Mouse (Mus musculus): ENCODE data around the gene Cysrt1. TPM values are rescaled to one million over a fixed set of nuclear protein-coding genes. Genes with fewer than 3 reads are reported as not detected.

Gene Cysrt1
- polyA plus RNA-seq, 1 experiment = 0.25 TPM

DNA sequence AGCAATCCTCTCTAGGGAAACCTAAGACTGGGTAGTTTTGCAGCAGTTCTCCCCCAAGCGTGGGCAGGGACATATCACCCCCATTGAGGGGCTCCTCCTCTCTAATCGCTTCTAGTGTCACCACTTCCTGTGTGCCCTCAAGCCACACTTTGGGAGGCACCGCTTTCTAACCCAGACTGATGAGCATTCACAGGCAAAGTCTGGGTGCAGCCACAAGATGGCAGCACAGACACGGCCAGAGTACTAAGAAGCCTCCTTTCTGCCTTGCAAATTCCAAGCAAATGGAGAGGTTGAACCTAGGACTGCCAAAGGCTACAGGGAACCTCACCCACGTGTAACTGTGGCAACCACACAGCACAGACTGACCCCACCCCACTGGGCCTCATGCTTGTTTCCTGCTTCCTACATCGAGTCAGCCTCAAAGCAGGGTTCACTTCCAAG is 48.9 kb downstream of the Cysrt1 start:
- no peak for TF ChIP-seq CEBPB (IDR thresholded peaks at IDR 0.05; ENCODE audit: low read depth)
- peak; percentile 86 for TF ChIP-seq CTCF (IDR thresholded peaks at IDR 0.05; ENCODE audit: control insufficient read depth, insufficient read depth, insufficient read length)
- H3K4me3 ChIP-seq (ENCODE audit: insufficient read depth, poor library complexity, severe bottlenecking) = no peak overlapping the region
- H3K79me3 ChIP-seq (ENCODE audit: low read depth) = peaks cover 3% of the 10 kb centered on the region
- H3ac ChIP-seq (ENCODE audit: control insufficient read depth, insufficient read length, low read depth) = peak overlapping the region; percentile 2
- peaks cover 30% of the 10 kb centered on the region for H3K79me2 ChIP-seq (ENCODE audit: control insufficient read depth, insufficient read depth)
- peaks cover 12% of the 10 kb centered on the region for H3K36me3 ChIP-seq (ENCODE audit: control insufficient read depth, insufficient read depth)
- no peaks in the 10 kb centered on the region for H3K27me3 ChIP-seq (ENCODE audit: control insufficient read depth, insufficient read depth, insufficient read length)

Other genes with a start within 250 kb of the Cysrt1 start
- gene Nsmf, start 188.1 kb downstream of the Cysrt1 start, polyA plus RNA-seq (2012; fragmentation: generic; extraction: Trizol) = 30.6 TPM
- gene Entpd8, start 162.1 kb downstream of the Cysrt1 start, polyA plus RNA-seq (2012; fragmentation: generic; extraction: Trizol) = not detected
- not detected for gene Noxa1, start 147.3 kb downstream of the Cysrt1 start, polyA plus RNA-seq (2012; fragmentation: generic; extraction: Trizol)
- gene Nrarp, start 61.7 kb downstream of the Cysrt1 start, polyA plus RNA-seq (2012; fragmentation: generic; extraction: Trizol) = 0.56 TPM
- 15.5 TPM for gene Tor4a, start 45.6 kb downstream of the Cysrt1 start, polyA plus RNA-seq (2012; fragmentation: generic; extraction: Trizol)
- gene Nelfb, start 31.0 kb downstream of the Cysrt1 start, polyA plus RNA-seq (2012; fragmentation: generic; extraction: Trizol) = 47.4 TPM
- gene Stpg3, start 27.8 kb downstream of the Cysrt1 start, polyA plus RNA-seq (2012; fragmentation: generic; extraction: Trizol) = not detected
- not detected for gene Fam166a, start 23.7 kb downstream of the Cysrt1 start, polyA plus RNA-seq (2012; fragmentation: generic; extraction: Trizol)
- 800 TPM for gene Tubb4b, start 17.8 kb downstream of the Cysrt1 start, polyA plus RNA-seq (2012; fragmentation: generic; extraction: Trizol)
- gene Slc34a3, start 8.1 kb downstream of the Cysrt1 start, polyA plus RNA-seq (2012; fragmentation: generic; extraction: Trizol) = not detected
- not detected for gene Rnf224, start 5.7 kb downstream of the Cysrt1 start, polyA plus RNA-seq (2012; fragmentation: generic; extraction: Trizol)
- gene Rnf208, start 197 bp downstream of the Cysrt1 start, polyA plus RNA-seq (2012; fragmentation: generic; extraction: Trizol) = 0.22 TPM
- gene AL732309.1, start 4.4 kb upstream of the Cysrt1 start, polyA plus RNA-seq (2012; fragmentation: generic; extraction: Trizol) = 3.9 TPM
- 28.5 TPM for gene Tmem203, start 13.0 kb upstream of the Cysrt1 start, polyA plus RNA-seq (2012; fragmentation: generic; extraction: Trizol)
- gene Tprn, start 20.2 kb upstream of the Cysrt1 start, polyA plus RNA-seq (2012; fragmentation: generic; extraction: Trizol) = 7.4 TPM
- 143 TPM for gene Ssna1, start 30.0 kb upstream of the Cysrt1 start, polyA plus RNA-seq (2012; fragmentation: generic; extraction: Trizol)
- gene Anapc2, start 30.0 kb upstream of the Cysrt1 start, polyA plus RNA-seq (2012; fragmentation: generic; extraction: Trizol) = 89.4 TPM
- not detected for gene Tmem210, start 45.7 kb upstream of the Cysrt1 start, polyA plus RNA-seq (2012; fragmentation: generic; extraction: Trizol)
- gene Lrrc26, start 47.5 kb upstream of the Cysrt1 start, polyA plus RNA-seq (2012; fragmentation: generic; extraction: Trizol) = not detected
- gene Grin1, start 76.7 kb upstream of the Cysrt1 start, polyA plus RNA-seq (2012; fragmentation: generic; extraction: Trizol) = 0.02 TPM
- gene Man1b1, start 89.9 kb upstream of the Cysrt1 start, polyA plus RNA-seq (2012; fragmentation: generic; extraction: Trizol) = 38.0 TPM
- gene Dpp7, start 113.9 kb upstream of the Cysrt1 start, polyA plus RNA-seq (2012; fragmentation: generic; extraction: Trizol) = 22.4 TPM
- 96.6 TPM for gene Uap1l1, start 123.2 kb upstream of the Cysrt1 start, polyA plus RNA-seq (2012; fragmentation: generic; extraction: Trizol)
- gene Sapcd2, start 129.9 kb upstream of the Cysrt1 start, polyA plus RNA-seq (2012; fragmentation: generic; extraction: Trizol) = 25.8 TPM
- not detected for gene Entpd2, start 153.4 kb upstream of the Cysrt1 start, polyA plus RNA-seq (2012; fragmentation: generic; extraction: Trizol)
- gene Npdc1, start 156.9 kb upstream of the Cysrt1 start, polyA plus RNA-seq (2012; fragmentation: generic; extraction: Trizol) = 79.9 TPM
- 0.08 TPM for gene Fut7, start 180.8 kb upstream of the Cysrt1 start, polyA plus RNA-seq (2012; fragmentation: generic; extraction: Trizol)
- 4.2 TPM for gene Abca2, start 186.3 kb upstream of the Cysrt1 start, polyA plus RNA-seq (2012; fragmentation: generic; extraction: Trizol)
- 0.15 TPM for gene Clic3, start 214.4 kb upstream of the Cysrt1 start, polyA plus RNA-seq (2012; fragmentation: generic; extraction: Trizol)
- 12.3 TPM for gene Paxx, start 218.6 kb upstream of the Cysrt1 start, polyA plus RNA-seq (2012; fragmentation: generic; extraction: Trizol)
- gene Ptgds, start 227.6 kb upstream of the Cysrt1 start, polyA plus RNA-seq (2012; fragmentation: generic; extraction: Trizol) = not detected